Mouse (Mus musculus) hindbrain, embryonic 10.5 days (tissue): ENCODE data around the gene Adamtsl1. TPM values are rescaled to one million over a fixed set of nuclear protein-coding genes. Genes with fewer than 3 reads are reported as not detected.
A peak's percentile ranks its signal among the peaks of the same experiment; 100 is the strongest.

ENCODE experiments used
- DNase-seq: peaks from one replicate; pipeline ENCODE4 v3.0.0-alpha.2; 2017; ENCODE audit warnings: low spot score
- H3K27ac ChIP-seq: fragments of 300-500 bp; sonication (generic); 2 replicates; pipeline ENCODE4 v1.5.1; 2016; ENCODE audit warnings: mild to moderate bottlenecking, moderate library complexity
- H3K27me3 ChIP-seq: fragments of 300-500 bp; sonication (generic); 2 replicates; pipeline ENCODE4 v1.6.1; 2016; ENCODE audit warnings: mild to moderate bottlenecking; ENCODE audit not compliant: poor library complexity, insufficient read depth, severe bottlenecking
- H3K36me3 ChIP-seq: fragments of 300-500 bp; sonication (generic); 2 replicates; pipeline ENCODE4 v1.6.1; 2016; ENCODE audit warnings: mild to moderate bottlenecking, moderate library complexity
- H3K4me1 ChIP-seq: fragments of 300-500 bp; sonication (generic); replicated peaks from 2 replicates; pipeline ENCODE4 v1.6.1; 2016; ENCODE audit warnings: mild to moderate bottlenecking
- H3K4me3 ChIP-seq: fragments of 300-500 bp; sonication (generic); 2 replicates; pipeline ENCODE4 v1.5.1; 2016; ENCODE audit warnings: mild to moderate bottlenecking, moderate library complexity
- H3K9me3 ChIP-seq: fragments of 300-500 bp; sonication (generic); 2 replicates; pipeline ENCODE4 v1.6.1; 2016; ENCODE audit warnings: mild to moderate bottlenecking, moderate library complexity
- WGBS: fragments of 180-500 bp; shearing (Covaris S2); methylation state at CpG from one replicate; pipeline ENCODE4 v1.1.7; 2016; 5-methylcytosine and 5-hydroxymethylcytosine counted together
- polyA plus RNA-seq: library from polyadenylated mRNA; unstranded; fragments of >200 nt; fragmentation: Nextera tagmentation; extraction: Ambion mirVana; gene quantifications from 2 replicates; pipeline ENCODE4 v1.2.1, GENCODE M21; 2016

Adamtsl1 gene
- polyA plus RNA-seq, 1 experiment from 2014 or later = 6.2 TPM

- no peaks in the 10 kb centered on the region for H3K27me3 ChIP-seq
- DNase-seq = no peak
- H3K9me3 ChIP-seq = no peaks in the 10 kb centered on the region
- WGBS = 74% methylated on average over 5 of the region's 5 CpGs
- no peaks in the 10 kb centered on the region for H3K36me3 ChIP-seq
- H3K27ac ChIP-seq = no peak overlapping the region
- no peak overlapping the region for H3K4me3 ChIP-seq
- H3K4me1 ChIP-seq = no peaks in the 10 kb centered on the region
Measured at GRCm38 (mm10) chr4:86122431-86122830, 608.5 kb downstream of the Adamtsl1 start.

GRCm38 (mm10) chr4:86124374-86124773 is 610.4 kb downstream of the Adamtsl1 start:
- no peak overlapping the region for H3K4me3 ChIP-seq
- H3K9me3 ChIP-seq = no peaks in the 10 kb centered on the region
- WGBS = 59% methylated on average over 3 of the region's 3 CpGs
- DNase-seq = no peak
- H3K27ac ChIP-seq = no peak overlapping the region
- H3K36me3 ChIP-seq = no peaks in the 10 kb centered on the region
- H3K27me3 ChIP-seq = no peaks in the 10 kb centered on the region
- no peaks in the 10 kb centered on the region for H3K4me1 ChIP-seq

- Histone ChIP-seq H3K27me3 (no peaks in the 10 kb centered on the region), H3K4me3 (no peak overlapping the region), H3K9me3 (no peaks in the 10 kb centered on the region), H3K27ac (no peak overlapping the region), H3K36me3 (no peaks in the 10 kb centered on the region), H3K4me1 (no peaks in the 10 kb centered on the region)
- no peak for DNase-seq
- WGBS = 75% methylated on average over 2 of the region's 2 CpGs
Measured at GRCm38 (mm10) chr4:86126636-86127035, 612.7 kb downstream of the Adamtsl1 start.

- Histone ChIP-seq H3K36me3 (no peaks in the 10 kb centered on the region), H3K27ac (no peak overlapping the region), H3K4me1 (no peaks in the 10 kb centered on the region), H3K27me3 (no peaks in the 10 kb centered on the region), H3K4me3 (no peak overlapping the region), H3K9me3 (no peaks in the 10 kb centered on the region)
- DNase-seq = no peak
- 90% methylated on average over 4 of the region's 4 CpGs for WGBS
Measured at GRCm38 (mm10) chr4:86158551-86158950, 644.6 kb downstream of the Adamtsl1 start.

GRCm38 (mm10) chr4:86159362-86159761 is 645.4 kb downstream of the Adamtsl1 start:
- H3K4me3 ChIP-seq = no peak overlapping the region
- WGBS = 65% methylated on average over 1 of the region's 1 CpGs
- no peaks in the 10 kb centered on the region for H3K27me3 ChIP-seq
- H3K27ac ChIP-seq = no peak overlapping the region
- no peaks in the 10 kb centered on the region for H3K36me3 ChIP-seq
- no peak for DNase-seq
- H3K9me3 ChIP-seq = no peaks in the 10 kb centered on the region
- no peaks in the 10 kb centered on the region for H3K4me1 ChIP-seq

GRCm38 (mm10) chr4:86170763-86171162 is 656.8 kb downstream of the Adamtsl1 start:
- H3K4me1 ChIP-seq = peaks cover 7% of the 10 kb centered on the region; the same call in 1 of the 2 replicates
- H3K27ac ChIP-seq = no peak overlapping the region
- H3K4me3 ChIP-seq = no peak overlapping the region
- H3K9me3 ChIP-seq = peaks cover 5% of the 10 kb centered on the region; the same call in 1 of the 2 replicates
- H3K27me3 ChIP-seq = no peaks in the 10 kb centered on the region
- DNase-seq = no peak
- WGBS = 79% methylated on average over 10 of the region's 10 CpGs
- H3K36me3 ChIP-seq = no peaks in the 10 kb centered on the region

- H3K27me3 ChIP-seq = no peaks in the 10 kb centered on the region
- DNase-seq = no peak
- 86% methylated on average over 5 of the region's 5 CpGs for WGBS
- peaks cover 7% of the 10 kb centered on the region; the same call in 1 of the 2 replicates for H3K4me1 ChIP-seq
- H3K27ac ChIP-seq = no peak overlapping the region
- no peak overlapping the region for H3K4me3 ChIP-seq
- peaks cover 5% of the 10 kb centered on the region; the same call in 1 of the 2 replicates for H3K9me3 ChIP-seq
- no peaks in the 10 kb centered on the region for H3K36me3 ChIP-seq
Measured at GRCm38 (mm10) chr4:86171461-86171860, 657.5 kb downstream of the Adamtsl1 start.

GRCm38 (mm10) chr4:86177471-86177870 is 663.5 kb downstream of the Adamtsl1 start:
- no peaks in the 10 kb centered on the region for H3K36me3 ChIP-seq
- 90% methylated on average over 6 of the region's 6 CpGs for WGBS
- no peak overlapping the region for H3K4me3 ChIP-seq

GRCm38 (mm10) chr4:86178116-86178515 is 664.1 kb downstream of the Adamtsl1 start:
- Histone ChIP-seq H3K36me3 (no peaks in the 10 kb centered on the region), H3K27me3 (no peaks in the 10 kb centered on the region), H3K4me1 (peaks cover 9% of the 10 kb centered on the region), H3K9me3 (no peaks in the 10 kb centered on the region), H3K4me3 (no peak overlapping the region), H3K27ac (no peak overlapping the region)
- 94% methylated on average over 14 of the region's 14 CpGs for WGBS
- no peak for DNase-seq

More at GRCm38 (mm10) chr4:86177471-86177870, 663.5 kb downstream of the Adamtsl1 start:
- H3K4me1 ChIP-seq = peaks cover 7% of the 10 kb centered on the region; the same call in 1 of the 2 replicates
- H3K9me3 ChIP-seq = no peaks in the 10 kb centered on the region
- H3K27me3 ChIP-seq = no peaks in the 10 kb centered on the region
- H3K27ac ChIP-seq = no peak overlapping the region
- DNase-seq = no peak

- Histone ChIP-seq H3K27ac (peak overlapping the region; percentile 71), H3K27me3 (no peaks in the 10 kb centered on the region), H3K4me3 (no peak overlapping the region), H3K36me3 (no peaks in the 10 kb centered on the region), H3K9me3 (no peaks in the 10 kb centered on the region), H3K4me1 (peaks cover 20% of the 10 kb centered on the region)
- WGBS = 20% methylated on average over 1 of the region's 1 CpGs
- DNase-seq = peak; percentile 74
Measured at GRCm38 (mm10) chr4:86183701-86184173, 669.8 kb downstream of the Adamtsl1 start.

GRCm38 (mm10) chr4:86189853-86190252 is 675.9 kb downstream of the Adamtsl1 start:
- Histone ChIP-seq H3K36me3 (no peaks in the 10 kb centered on the region), H3K27ac (no peak overlapping the region), H3K9me3 (no peaks in the 10 kb centered on the region), H3K4me3 (no peak overlapping the region), H3K27me3 (no peaks in the 10 kb centered on the region), H3K4me1 (peaks cover 14% of the 10 kb centered on the region)
- no peak for DNase-seq
- 64% methylated on average over 2 of the region's 2 CpGs for WGBS

- Histone ChIP-seq H3K27ac (no peak overlapping the region; the same call in 1 of the 2 replicates), H3K4me3 (no peak overlapping the region), H3K36me3 (no peaks in the 10 kb centered on the region), H3K4me1 (peaks cover 14% of the 10 kb centered on the region; the same call in 1 of the 2 replicates), H3K9me3 (no peaks in the 10 kb centered on the region), H3K27me3 (no peaks in the 10 kb centered on the region)
- DNase-seq = no peak
- WGBS = 60% methylated on average over 5 of the region's 5 CpGs
Measured at GRCm38 (mm10) chr4:86191195-86191594, 677.2 kb downstream of the Adamtsl1 start.

GRCm38 (mm10) chr4:86201766-86202165 is 687.8 kb downstream of the Adamtsl1 start:
- no peaks in the 10 kb centered on the region for H3K4me1 ChIP-seq
- H3K27me3 ChIP-seq = no peaks in the 10 kb centered on the region
- DNase-seq = no peak
- H3K27ac ChIP-seq = no peak overlapping the region
- no peaks in the 10 kb centered on the region for H3K36me3 ChIP-seq
- WGBS = 90% methylated on average over 7 of the region's 7 CpGs
- no peak overlapping the region for H3K4me3 ChIP-seq
- no peaks in the 10 kb centered on the region for H3K9me3 ChIP-seq

GRCm38 (mm10) chr4:86203288-86203687 is 689.3 kb downstream of the Adamtsl1 start:
- Histone ChIP-seq H3K27ac (no peak overlapping the region), H3K4me3 (no peak overlapping the region), H3K27me3 (no peaks in the 10 kb centered on the region), H3K36me3 (no peaks in the 10 kb centered on the region), H3K4me1 (no peaks in the 10 kb centered on the region), H3K9me3 (no peaks in the 10 kb centered on the region)
- no peak for DNase-seq
- 87% methylated on average over 2 of the region's 2 CpGs for WGBS
